Mouse (Mus musculus) bone marrow, adult 2 months (tissue): Measurements from ENCODE around the gene Rp2. TPM values are rescaled to one million over a fixed set of nuclear protein-coding genes. Genes with fewer than 3 reads are reported as not detected.
"Not testable (repeated sequence)": the region's sequence is repeated elsewhere in the genome, so short reads cannot be mapped to it uniquely, and the experiment has no call there.

ENCODE experiments used
- H3K27ac ChIP-seq: fragments of 200-500 bp; 2 replicates; pipeline ENCODE4 v1.5.1; 2012; ENCODE audit warnings: low read depth, mild to moderate bottlenecking, control low read depth, inconsistent platforms, low read length; ENCODE audit not compliant: control insufficient read depth, poor library complexity, insufficient read depth
- H3K4me1 ChIP-seq: fragments of 200-500 bp; 2 replicates; pipeline ENCODE4 v1.6.1; 2011; ENCODE audit warnings: low read length; ENCODE audit not compliant: control insufficient read depth, insufficient read depth
- H3K4me3 ChIP-seq: fragments of 200-500 bp; replicated peaks from 2 replicates; pipeline ENCODE3; 2011; ENCODE audit warnings: mild to moderate bottlenecking, low read depth, low read length, control low read depth; ENCODE audit not compliant: control insufficient read depth
- CTCF ChIP-seq: fragments of 200-500 bp; IDR thresholded peaks from 2 replicates; pipeline ENCODE4 v1.5.1; 2011; ENCODE audit warnings: low read length, control low read depth; ENCODE audit not compliant: control insufficient read depth, insufficient read depth
- POLR2A ChIP-seq: fragments of 200-500 bp; IDR thresholded peaks from 2 replicates; pipeline ENCODE4 v1.6.1; 2011; ENCODE audit warnings: low read depth, mild to moderate bottlenecking, control low read depth, low read length, borderline replicate concordance; ENCODE audit not compliant: control insufficient read depth
- WGBS: fragments of 180-500 bp; shearing (Covaris S2); methylation state at CpG from one replicate; pipeline ENCODE4 v1.1.7; 2018; 5-methylcytosine and 5-hydroxymethylcytosine counted together
- polyA plus RNA-seq: library from polyadenylated mRNA; stranded (reverse); fragments of >200 nt; gene quantifications from 2 replicates; pipeline ENCODE4 v1.2.4, GENCODE M21; 2011; ENCODE audit warnings: low replicate concordance; ENCODE audit not compliant: missing spikeins, insufficient read depth, insufficient read length

Gene Rp2
- polyA plus RNA-seq: 9.7 and 12.7 TPM in 2 replicates

DNA sequence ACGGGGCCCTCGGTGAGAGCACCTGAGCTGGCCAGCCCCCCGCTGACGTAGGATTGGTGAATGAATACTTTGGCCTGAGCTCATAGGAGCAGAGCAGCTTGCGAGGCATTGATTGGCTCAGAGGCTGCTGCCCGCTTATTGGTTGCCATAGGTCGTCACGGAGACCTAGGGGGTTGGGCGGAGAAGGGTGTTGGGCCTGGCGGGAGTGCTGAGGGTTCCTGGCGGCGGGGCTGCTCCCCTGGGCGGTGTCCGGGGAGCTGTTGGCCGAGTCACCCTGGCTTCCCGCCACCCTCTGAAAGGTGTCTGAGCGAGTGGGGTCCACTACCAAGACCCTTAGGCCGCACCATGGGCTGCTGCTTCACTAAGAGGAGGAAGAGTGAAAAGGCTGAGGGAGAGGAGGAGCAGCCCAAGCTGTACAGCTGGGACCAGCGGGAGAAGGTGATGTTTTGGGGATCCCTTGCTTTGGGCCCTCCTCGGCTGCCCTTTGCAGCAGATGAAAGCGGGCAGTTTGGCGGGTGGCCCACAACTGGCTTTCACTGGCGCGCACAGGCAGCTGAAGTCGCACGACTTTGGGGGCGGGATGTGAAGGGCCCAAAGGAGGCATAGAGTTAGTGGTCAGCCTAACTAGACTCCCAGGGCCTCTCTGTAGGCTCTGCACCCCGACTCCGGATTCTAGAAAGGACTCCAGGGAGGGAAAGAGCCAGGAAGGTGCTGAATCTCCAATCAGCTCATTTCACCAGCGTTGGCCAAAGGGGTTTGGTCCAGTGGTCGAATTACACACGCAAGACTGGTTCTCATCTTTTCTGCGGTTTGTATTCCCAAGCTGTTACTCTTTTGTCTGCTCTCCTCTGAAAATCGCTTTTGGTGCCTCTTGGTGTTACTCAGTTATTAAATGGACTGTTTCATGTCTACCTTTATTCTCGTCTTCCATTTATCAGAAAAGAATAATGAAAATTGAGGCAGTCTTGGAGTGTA lies at the start of gene Rp2:
TSS of gene Rp2 (plus strand) at position 91 of the 975 bp plus-strand sequence.
- TF ChIP-seq CTCF (no peak), POLR2A (peak; percentile 72; the same call in 1 of the 2 replicates)
- H3K4me1 ChIP-seq: no peaks in the 10 kb centered on the region; the same call in 1 of the 2 replicates
- H3K27ac ChIP-seq: peak within 1 kb of the TSS; percentile 79
- 6% methylated on average over 35 of the region's 35 CpGs for WGBS
- peak within 1 kb of the TSS; percentile 90 for H3K4me3 ChIP-seq

DNA sequence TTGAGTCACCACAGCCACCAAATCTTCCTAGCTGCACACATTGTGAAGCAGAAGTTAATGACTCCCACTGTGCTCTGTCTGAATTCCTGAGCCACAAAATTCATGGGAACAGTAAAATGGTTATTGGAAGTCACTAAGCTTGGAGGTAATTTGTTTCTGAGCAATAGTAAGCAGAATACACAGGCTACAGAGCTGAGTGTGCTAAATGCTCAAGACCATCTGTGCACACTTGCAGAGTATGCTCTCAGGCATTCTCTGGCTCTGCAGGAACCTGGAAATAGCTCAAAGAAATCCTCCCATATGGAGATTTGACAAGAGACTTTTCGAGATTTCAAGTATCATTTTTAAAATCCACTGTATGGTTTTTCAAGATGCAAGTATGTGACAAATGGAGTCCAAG lies 31.5 kb upstream of the Rp2 start:
- no peaks in the 10 kb centered on the region for H3K4me1 ChIP-seq
- H3K27ac ChIP-seq: no peak overlapping the region
- 81% methylated on average over 1 of the region's 1 CpGs for WGBS
- H3K4me3 ChIP-seq: no peak overlapping the region
- TF ChIP-seq CTCF (no peak), POLR2A (no peak)

DNA sequence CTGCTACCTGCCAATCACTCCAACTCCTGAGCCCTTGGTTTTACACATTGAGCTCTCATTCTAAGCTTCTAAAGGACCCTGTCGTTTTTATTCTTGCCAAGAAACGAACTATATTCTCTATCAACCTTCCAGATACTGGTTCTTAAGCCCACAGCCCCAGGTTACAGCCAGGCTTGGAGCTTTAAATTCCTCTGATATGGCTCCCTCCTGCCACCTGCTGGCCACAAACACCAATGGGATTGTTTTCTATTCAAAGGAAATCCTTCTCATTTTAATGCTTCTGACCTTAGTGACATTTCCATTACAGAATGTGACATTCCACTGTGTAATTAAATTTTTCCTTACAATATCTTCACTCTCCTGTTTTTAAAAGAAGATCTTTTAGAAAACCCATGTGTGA lies 28.6 kb upstream of the Rp2 start:
- no peaks in the 10 kb centered on the region for H3K4me1 ChIP-seq

DNA sequence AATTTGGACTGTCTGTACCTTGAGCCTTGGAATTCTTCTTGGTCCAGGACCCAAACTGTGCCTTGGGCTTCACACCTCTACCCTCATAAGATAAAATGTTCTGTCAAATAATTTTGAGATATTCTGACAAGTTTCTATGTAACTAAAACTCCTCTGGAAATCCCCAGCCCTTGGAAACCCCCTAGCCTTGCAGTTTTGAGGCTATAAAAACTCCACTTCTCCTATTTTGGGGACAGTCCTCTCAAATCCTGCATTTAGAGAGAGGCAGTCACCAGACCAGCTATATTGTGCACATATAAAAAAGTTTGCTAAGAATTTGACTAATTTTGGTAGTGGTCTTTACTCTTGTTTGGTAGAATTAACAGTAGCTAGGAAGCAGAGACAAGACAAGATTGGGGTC lies 19.3 kb upstream of the Rp2 start:
- TF ChIP-seq POLR2A (no peak), CTCF (no peak)
- Histone ChIP-seq H3K27ac (no peak overlapping the region), H3K4me3 (no peak overlapping the region), H3K4me1 (no peaks in the 10 kb centered on the region)

More for the DNA sequence above, 28.6 kb upstream of the Rp2 start:
- TF ChIP-seq POLR2A (no peak), CTCF (no peak; the same call in 1 of the 2 replicates)
- Histone ChIP-seq H3K4me3 (no peak overlapping the region), H3K27ac (no peak overlapping the region)
- WGBS: 14% methylated on average over 2 of the region's 2 CpGs

DNA sequence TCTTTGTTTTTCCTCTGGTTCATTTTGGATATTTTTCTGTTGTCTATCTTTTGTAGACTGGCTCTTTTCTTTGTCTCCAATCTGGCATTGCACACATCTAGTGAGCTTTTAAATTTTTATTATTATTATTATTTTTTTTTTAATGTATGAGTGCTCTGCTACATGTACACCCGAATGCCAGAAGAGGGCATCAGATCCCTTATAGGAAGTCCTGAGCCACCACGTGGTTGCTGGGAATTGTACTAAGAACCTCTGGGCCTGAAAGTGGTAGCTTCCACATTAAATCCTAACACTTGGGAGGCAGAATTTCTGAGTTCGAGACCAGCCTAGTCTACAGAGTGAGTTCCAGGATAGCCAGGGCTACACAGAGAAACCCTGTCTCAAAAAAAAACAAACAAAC lies 17.9 kb upstream of the Rp2 start:
- TF ChIP-seq CTCF: no peak
- no peak for TF ChIP-seq POLR2A
- no peaks in the 10 kb centered on the region for H3K4me1 ChIP-seq
- no peak overlapping the region for H3K4me3 ChIP-seq
- WGBS: 51% methylated on average over 3 of the region's 3 CpGs
- no peak overlapping the region for H3K27ac ChIP-seq

DNA sequence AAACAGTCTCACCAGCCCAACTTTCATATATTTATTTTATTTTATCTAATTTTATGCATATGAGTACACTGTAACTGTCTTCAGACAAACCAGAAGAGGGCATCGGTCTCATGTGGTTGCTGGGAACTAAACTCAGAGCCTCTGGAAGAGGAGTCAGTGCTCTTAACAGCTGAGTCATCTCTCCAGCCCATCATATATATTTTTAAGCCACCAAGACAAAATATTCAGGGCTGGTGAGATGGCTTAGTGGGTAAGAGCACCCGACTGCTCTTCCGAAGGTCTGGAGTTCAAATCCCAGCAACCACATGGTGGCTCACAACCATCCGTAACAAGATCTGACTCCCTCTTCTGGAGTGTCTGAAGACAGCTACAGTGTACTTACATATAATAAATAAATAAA lies 14.0 kb upstream of the Rp2 start:
- H3K4me3 ChIP-seq, H3K4me1 ChIP-seq, H3K27ac ChIP-seq: not testable (repeated sequence)
- WGBS: 73% methylated on average over 4 of the region's 4 CpGs

DNA sequence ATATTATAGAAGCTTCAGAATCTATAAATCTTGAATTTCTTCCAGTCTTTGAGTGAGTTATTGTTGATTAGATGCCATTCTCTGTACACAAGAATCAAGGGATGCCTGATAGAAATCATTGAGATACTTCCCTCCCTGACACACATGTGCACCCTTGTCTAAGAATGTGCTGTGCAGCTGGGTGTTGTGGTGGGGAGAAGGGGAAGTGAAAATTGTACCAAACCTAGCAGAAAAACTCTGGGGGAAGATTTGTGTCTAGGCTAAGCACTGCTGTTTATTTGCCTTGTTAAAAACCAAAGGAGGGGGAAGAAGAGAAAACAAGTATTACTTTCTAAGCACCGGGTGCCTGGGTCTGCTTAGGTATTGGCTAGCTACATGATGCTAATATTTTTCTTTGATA lies 9.0 kb upstream of the Rp2 start:
- no peak overlapping the region for H3K27ac ChIP-seq
- TF ChIP-seq CTCF: no peak
- TF ChIP-seq POLR2A: no peak
- no peaks in the 10 kb centered on the region for H3K4me1 ChIP-seq
- no peak overlapping the region for H3K4me3 ChIP-seq
- WGBS: 22% methylated on average over 1 of the region's 1 CpGs

DNA sequence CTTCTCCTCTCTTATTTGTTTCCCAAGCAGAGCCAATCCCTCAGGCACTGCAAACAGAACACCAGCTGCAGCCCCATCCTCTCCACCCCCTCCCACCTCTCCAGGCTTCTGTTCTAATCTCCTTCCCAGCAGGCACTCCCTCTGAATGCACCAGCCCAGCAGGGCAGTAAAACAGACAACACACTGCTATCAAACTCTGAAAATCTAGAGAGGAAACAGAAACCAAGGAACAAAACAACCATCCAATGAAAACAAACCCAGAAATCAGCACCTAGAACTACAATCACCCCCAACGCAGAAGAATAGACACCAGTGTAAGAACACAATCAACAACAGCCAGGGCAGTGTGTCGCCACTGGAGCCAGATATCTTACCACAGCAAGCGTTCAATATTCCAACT lies 8.0 kb upstream of the Rp2 start:
- H3K27ac ChIP-seq: no peak overlapping the region
- H3K4me1 ChIP-seq: no peaks in the 10 kb centered on the region
- no peak overlapping the region for H3K4me3 ChIP-seq
- TF ChIP-seq POLR2A: no peak
- TF ChIP-seq CTCF: no peak
- WGBS: 57% methylated on average over 3 of the region's 3 CpGs
